Mouse (Mus musculus) 3T3-L1 (cell line): Measurements from ENCODE around the gene Foxr1.
A peak's percentile ranks its signal among the peaks of the same experiment; 100 is the strongest.
"Not testable (repeated sequence)": the region's sequence is repeated elsewhere in the genome, so short reads cannot be mapped to it uniquely, and the experiment has no call there.

Experiments
- DNase-seq: peaks from one replicate; pipeline ENCODE4 v3.0.0-alpha.2; 2015; ENCODE audit warnings: low read depth, low spot score

Foxr1 gene

DNA sequence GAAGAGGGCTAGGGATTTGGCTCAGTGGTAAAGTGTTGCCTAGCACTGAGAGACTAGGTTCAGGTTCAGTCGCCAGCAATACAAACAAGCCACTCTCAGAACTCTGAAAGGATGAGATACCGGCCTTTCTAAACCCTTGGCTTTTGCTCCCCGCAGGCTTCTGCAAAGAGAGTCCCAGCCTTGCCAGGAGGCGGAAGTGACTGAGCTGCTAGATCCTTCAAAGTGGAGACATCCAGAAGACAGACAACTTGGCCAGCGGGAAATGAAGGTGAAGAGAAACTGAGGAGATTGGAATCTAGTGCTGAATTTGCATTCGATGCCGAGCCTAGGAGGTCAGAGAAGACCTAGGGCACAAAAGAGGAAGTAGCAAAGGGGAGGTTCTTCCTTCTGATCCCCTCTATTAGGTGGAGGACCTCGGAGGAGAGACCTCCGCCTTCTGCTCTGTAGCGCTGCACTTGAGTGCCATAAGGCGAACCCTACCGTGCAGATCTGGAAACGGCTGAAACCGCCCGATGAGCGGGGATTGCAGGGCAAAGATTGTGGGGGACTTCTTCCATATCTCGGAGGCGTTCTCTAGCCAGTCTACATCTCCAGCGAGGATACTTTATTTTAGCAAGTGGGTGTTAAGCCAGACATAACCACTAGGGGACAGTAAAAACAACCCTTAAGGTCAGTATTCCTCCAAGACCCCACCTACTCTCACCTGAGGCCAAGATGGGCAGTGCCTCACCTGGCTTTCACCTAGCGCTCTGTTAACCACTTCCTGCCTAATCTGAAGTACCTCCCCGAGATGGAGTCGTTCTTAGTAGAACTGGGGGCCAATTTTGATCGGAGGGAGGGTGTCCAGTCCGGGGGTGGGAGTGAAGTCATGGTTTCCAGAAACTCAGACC is 36.6 kb upstream of the Foxr1 start:
- peak; percentile 85 for DNase-seq

DNA sequence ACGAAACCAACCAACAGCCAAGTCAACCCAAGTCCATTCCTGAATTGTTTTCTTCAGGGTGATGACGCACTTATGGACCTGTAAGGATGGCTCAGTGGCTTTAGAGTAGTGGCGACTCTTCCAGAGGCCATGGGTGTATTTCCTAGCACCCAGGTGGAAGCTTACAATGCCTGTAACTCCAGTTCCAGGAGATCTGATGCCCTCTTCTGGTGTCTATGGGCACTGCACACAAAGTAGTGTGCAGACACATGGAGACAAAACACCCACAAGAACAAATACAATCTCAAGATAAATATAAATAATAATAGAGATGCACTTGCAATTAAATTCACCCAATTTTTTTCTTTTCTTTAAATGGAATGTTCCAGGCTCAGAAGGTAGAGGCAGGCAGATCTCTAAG is 35.0 kb upstream of the Foxr1 start:
- DNase-seq = peak; percentile 32

DNA sequence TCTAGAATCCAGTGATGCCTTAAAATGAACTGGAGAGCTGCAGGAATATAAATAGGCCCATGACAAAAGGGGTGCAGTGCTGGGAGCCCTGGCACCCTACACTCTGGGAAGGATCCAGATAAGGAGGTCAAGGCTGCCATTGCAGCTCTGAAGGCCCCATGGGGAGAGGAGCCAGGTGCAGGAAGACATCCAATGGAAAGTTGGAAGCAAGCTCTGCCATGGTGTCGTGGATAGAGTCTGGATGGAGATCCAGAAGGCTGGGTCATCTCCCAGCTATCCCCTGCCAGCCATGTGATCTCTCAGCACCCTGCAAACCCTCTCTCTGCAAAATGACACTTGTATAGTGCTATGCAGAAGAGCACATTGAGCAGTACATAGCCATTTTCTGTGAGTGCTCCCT is 33.4 kb upstream of the Foxr1 start:
- DNase-seq = no peak

DNA sequence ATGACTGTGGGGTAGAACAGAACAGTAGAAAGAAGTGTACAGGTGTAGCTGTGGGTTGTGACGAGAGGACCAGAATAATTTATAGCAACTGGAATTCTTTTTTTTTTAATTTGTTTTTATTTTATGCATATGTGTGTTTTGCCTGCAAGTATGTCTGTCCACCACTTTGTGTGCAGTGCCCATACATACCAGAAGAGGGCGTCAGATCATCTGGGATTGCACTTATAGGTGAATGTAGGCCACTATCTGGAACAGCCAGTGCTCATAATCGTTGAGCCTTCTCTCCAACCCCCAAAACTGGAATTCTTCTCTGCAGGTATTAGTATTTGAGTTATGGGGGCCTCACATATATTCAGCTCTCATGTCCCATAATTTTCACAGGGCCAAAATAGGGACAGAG is 32.2 kb upstream of the Foxr1 start:
- no peak for DNase-seq

DNA sequence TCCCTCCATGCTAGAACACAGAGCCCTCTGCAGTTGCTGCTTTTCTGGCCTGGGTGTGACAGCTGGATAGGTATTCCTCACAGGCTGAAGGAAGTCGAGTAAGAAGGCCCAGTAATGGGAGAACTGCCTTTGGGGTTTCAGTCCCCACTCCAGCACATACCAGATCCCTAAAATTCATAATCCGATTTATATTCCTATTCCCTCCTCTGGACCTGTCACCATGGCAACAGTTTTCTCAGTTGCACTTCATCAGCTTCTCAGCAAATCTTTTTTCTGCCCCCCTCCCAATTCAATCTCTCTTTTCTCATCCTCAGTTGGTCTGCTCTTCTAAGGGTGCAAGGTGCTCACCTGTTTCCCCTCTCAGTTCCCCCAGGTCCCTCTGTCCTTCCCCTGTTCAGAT is 27.9 kb upstream of the Foxr1 start:
- no peak for DNase-seq

DNA sequence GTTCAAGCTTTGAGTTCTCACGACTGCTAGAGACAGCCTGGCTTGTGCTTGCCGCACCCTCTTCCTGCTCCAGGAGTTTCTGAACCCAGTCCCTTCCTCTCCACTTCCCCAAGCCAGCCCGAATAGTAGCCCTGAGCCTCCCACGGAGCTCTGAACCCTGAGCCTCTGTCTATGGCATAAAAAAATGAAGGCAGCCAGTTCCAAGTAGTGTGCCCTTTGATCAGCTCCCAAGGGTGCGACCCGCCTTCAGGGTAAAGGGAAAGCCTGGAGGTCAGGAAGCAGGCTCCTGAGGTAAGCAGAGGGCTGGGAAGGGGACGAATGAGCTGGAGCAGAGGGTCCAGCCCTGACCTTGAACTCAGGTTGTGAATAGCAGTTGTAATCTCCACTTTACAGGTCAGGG is 27.3 kb upstream of the Foxr1 start:
- DNase-seq = no peak

DNA sequence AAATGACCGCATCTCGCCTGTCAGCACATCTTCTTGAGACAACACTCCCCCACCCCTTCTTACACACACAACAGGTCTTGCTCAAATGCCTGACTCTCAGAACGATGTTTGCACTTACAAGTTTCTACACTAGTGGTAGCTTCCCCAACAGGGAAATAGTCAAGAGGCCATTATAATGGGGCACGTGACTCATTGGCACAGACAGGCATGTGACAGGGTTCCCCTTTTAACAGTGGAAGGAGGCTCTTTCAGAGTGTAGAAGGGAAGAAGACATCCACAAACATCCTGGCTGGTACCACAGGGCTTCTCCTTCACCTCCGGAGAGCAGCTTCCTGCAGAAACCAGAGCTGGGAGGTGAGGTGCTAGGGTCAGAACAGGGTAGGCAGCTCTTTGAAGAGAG is 21.0 kb upstream of the Foxr1 start:
- DNase-seq = no peak

DNA sequence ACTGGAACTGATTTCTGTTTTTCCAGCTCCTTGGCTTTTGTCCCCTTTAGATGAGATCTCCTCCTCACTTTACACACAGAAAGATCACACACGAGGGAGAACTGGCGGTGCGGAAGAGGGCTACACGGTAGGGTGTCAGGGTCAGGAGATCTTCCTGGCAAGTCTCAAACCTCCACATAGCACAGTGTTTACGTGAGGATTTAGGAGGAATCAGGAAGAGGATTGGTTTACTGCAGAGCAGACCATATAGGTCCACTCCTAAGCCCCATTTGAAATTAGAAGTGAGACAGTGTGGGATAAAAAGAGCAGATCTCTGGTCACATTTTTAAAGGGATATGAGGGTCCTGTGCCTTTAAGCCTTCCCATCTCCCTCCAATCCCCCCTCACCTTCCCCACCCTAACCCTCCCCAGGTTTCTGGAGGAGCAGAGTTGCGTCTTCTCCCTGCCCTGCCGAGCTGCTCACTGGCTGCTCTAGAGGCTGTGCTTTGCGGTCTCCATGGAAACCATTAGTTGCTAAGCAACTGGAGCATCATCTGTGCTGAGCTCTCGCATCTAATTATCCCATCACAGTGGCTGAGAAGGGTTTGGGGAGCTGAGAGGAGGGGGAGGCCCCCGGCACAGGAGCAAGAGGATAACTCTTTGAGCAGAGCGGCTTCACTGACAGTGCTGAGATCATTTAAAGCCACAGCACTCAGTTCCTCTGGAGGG is 16.3 kb upstream of the Foxr1 start:
- DNase-seq = no peak

DNA sequence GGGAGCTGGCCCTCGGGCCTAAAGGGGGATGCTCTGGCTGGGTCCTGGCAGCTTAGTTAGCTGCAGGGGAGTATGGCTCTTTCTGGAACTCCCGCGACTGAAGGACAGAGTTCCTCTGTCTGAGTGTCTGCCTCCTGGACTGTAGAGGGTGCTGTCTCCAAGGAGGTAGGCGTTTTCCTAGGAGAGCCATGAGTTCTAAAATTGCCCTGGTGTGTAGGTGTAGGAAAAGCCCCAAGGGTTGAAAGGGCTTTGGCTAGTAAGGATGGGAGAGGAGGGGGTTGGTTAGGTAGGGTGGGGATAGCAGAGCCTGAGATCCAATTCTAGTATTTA is 13.9 kb upstream of the Foxr1 start, which contains the start of gene Upk2:
Upk2 (minus strand) TSS at position 86 of the 330 bp plus-strand sequence.
- peak; percentile 21 for DNase-seq

DNA sequence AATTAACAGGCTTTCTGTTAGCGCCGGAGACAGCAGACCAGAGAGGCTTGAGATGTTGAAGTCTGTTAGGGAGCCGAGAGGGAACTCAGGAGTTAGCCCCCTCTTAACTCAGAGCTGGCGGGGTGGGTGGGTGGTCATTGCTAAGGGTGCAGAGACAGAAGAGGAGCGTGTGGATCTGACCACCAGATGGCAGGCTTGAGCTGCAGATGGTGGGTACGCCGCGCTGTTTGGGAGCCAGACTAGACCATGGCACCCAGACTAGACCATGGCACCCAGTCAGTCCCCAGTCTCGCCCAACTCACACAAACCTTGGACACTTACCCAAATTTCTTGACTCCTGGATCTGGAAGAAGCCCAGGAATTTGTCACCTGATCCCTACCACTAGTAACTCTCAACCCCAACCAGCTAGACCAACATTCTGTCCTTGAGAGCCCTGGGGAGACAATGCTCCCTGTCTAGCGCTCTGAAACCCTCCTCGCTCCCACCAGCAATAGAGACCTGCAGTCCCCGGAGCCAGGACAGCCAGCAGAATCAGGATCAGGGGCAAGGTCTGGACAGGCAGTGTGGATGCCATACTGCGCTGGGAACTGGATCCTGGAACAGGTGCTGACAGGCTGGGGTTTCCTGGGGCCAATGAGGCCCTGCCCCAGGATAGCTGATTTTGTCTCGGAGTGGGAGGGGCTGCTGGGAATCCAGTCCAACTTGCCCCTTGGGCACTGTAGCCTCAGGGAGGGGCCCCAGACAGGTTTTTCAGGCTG is 13.4 kb upstream of the Foxr1 start:
- DNase-seq = peak; percentile 82

DNA sequence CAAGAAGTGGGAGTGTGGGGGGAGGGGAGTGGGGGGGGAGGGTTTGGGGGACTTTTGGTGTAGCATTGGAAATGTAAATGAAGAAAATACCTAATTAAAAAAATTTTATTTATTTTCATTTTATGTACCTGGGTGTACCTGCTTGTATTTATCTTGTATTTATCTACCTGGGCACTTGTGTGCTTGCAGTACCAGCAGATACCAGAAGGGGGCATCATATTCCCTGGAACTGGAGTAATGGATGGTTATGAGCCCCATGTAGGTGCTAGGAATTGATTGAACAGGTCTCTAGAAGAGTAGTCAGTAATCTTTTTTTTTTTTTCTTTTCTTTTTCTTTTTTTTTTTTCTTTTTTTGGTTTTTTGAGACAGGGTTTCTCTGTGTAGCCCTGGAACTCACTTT is 9.5 kb upstream of the Foxr1 start:
- DNase-seq = no peak

DNA sequence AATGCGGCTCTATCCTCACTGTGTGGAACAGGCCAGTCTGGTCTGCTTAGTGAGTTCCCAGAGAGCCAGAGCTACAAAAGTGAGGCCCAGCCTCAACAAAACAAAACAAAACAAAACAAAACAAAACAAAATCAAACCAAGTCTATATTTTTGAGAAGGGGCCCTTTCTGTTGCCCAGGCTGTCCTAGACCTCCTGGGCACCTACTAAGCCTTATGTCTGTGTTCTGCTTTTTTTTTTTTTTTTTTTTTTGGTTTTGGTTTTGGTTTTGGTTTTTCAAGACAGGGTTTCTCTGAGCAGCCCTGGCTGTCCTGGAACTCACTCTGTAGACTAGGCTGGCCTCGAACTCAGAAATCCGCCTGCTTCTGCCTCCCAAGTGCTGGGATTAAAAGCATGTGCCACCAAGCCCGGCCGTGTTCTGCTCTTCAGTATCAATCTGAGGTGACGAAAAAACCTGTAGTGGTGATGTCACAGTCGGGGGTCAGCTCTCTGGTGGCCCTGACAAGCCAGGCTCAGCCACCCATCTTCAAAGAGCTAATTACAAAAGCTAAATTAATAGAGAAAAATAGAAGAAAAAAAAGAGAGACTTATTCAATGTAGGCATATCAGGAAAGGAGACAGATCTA is 3.6 kb upstream of the Foxr1 start:
- DNase-seq = not testable (repeated sequence)

DNA sequence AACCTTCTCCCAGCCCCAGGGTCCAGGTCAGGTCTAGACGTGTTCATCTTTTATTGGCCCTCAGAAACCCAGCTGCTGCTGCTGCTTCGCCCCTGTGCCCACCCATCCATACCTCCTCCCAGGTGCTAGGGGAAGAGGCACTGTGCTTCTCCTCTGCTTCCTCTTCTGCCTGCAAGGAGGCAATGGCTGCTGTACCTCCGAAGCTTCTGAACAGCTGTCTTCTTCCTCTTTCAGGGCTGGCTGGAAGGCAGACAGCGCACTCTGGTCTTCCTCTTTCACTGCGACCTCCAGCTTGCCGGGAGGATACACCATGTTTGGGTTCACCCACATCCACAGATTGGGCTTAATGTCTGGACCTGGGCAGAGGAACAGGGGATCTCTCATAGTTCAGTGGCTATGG is 5.2 kb downstream of the Foxr1 start:
- no peak for DNase-seq

DNA sequence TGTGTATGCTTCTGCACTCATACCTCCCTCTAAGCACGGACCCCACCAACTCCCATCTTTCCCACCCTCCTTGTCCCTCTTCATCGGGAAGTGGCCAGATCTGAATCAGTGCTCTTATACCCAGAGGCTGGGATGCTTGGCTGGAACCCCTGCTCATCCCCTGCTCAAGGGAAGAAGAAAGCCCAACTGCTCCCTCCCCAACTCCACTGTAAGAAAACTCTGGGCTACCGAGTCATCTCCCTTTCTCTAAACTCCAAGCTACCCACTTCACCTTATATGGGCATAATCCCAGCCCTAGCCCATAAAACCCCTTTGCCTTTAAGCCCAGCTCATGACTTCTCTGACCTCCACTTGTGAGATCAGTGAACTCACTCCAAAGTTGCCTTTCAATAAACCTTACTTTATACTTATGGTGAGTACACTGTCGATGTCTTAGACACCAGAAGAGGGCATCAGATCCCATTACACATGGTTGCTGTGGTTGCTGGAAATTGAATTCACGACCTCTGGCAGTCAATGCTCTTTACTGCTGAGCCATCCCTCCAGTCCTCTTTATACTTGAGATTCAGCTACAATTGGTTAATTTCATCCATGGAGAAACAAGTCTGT is 8.3 kb downstream of the Foxr1 start:
- DNase-seq = no peak

DNA sequence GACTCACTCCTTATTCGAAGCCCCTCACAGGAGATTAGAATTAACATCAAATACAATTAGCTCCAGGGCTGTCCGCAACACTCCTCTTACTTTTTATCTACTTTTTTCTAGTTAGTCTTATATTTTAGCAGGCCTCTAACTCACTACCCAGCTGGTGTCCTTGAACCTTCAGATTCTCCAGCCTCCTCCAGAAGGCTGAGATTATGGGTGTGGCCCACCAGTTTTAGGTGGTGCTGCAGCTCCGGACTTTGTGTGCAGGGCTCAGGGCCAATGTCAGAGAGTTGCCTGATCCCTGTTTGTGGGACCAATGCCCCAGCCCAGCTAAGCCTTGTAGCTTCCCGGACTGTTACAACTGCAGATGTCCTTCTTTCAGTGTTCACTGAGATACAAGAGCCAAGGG is 17.4 kb downstream of the Foxr1 start:
- DNase-seq = no peak

DNA sequence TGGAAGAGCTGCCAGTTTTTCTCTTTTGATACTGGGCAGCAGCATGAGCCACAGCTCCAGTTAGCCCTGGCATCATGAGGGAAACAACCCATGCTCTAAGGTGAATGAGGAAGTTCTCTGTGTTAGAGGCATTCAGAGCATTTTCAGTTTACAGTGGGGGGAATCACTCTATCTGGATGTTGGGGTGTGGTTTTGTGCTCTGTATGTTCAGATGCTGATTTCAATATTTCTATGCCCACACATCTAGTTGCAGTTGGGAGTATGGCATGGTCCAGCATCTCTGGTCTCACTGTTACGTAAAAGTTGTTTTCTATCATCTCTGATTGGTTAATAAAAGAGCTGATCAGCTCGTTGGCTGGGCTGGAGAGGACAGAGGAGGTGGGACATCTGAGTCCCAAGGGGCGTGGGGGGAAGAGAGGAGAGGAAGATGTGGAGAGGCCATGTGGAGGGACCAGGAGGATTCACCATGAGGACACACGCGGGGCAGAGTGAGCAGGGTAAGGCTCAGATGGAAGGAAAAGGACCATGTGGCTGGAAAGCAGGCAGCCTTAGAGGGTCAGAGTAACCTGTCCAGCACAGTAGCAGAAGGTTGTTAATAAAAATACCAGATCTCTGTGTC is 20.5 kb downstream of the Foxr1 start:
- no peak for DNase-seq

DNA sequence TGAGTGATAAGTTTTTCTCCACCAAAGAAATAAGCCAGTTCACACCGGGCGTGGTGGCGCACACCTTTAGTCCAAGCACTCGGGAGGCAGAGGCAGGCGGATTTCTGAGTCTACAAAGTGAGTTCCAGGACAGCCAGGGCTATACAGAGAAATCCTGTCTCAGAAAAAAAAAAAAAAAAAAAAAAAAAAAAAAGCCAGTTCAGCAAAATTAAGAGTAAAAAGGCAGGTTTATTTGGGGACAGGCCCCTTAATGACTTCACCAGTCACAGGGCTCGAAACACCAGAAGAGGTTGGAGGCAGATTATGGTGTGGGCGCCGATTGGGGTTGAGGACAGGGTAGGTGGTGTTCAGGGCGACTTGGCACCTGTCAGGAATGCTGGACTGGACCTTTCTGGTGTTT is 21.2 kb downstream of the Foxr1 start:
- not testable (repeated sequence) for DNase-seq

DNA sequence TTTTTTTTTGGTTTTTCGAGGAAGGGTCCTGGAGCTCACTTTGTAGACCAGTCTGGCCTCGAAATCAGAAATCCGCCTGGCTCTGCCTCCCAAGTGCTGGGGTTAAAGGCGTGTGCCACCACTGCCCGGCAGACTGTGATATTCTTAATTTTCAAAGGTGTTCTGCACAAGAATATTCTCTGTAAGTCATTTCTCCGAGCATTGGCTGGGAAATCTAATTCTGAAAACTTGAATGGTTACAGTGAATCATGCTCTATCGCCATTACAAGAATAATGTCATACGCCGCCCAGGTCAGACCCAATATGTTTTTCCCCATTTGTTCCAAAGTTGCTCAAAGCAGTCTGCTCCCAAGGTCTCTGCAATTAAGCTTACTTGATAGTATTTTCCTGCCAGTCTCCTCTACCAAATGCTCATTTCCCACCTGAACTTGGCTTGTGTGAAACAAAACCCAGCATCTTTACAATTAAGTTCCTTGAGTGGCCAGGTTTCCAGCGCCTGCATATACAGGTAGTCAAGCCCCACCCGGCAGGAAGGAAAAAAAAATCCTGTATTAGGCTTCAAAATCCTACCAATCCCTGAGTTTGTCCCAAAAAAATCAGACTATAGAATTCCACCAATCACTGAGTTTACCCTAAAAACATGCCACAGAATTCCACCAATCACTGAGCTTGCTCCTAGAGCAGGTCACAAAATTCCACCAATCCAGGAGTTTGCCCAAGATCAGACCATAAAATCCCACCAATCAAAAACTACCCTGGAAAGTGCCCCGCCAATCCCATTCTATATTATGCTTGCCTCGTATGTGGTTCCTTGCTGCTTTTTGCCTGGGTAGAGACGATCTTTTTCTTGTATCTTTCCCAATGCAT is 22.2 kb downstream of the Foxr1 start, which contains the start of gene Ccdc84:
Ccdc84 (minus strand) TSS at position 51 of the 867 bp plus-strand sequence.
- DNase-seq = no peak

DNA sequence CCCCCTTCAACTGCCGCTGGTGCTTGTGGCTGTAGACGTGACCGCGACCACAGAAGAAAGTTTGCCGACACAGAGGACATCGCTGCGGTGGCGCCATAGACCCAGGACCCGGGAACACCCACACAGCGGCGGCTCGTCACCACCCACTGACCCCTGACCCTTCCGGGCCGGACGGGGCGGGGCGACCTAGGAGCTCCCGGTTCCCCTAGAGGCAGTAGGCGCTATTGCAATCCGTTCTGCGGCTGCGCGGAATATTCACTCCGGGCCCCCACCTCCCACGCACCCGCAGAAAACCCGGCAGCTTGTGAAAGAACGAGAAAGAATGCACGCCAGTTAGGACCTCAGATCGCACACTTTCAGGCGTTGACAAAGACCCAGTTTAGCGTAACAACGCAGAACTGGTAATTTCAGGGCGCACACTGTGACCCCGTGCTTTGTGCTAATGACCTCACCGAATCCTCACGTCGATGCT is 23.0 kb downstream of the Foxr1 start:
- DNase-seq = peak; percentile 91
